Mouse (Mus musculus): ENCODE measurements around the gene Lyve1.
"Not testable (repeated sequence)": the region's sequence is repeated elsewhere in the genome, so short reads cannot be mapped to it uniquely, and the experiment has no call there.

The Lyve1 gene

DNA sequence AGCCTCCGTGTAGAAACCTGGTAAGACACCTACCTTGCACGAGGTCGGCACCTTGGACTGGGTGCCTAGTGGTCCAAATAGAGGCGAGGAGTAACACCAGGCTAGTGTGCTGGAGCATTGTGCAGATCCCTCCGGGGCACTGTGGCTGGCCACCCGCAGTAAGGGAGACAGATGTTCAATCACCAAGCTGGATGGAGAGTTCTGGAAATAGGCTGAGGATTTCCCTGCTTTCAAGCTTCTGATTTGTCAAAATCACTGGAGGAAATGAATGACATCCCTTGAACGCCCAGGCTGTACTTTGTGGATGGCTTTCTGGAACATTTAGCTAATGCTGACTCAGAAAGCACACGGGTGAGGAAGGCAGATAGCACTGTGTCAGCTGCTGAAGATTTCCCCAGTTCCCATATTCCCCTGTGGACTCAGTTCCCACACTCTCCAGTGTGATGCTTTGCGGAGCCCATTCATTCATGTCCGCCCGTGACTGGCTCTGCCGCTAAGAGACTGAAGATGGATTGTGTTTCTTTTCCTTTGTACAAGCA, at the start of gene Lyve1:
Gene Lyve1 (minus strand): TSS at position 489 of the 539 bp plus-strand sequence.
- peak in 1 of 2 experiments; percentile 76 for DNase-seq (ENCODE audit: inconsistent age in 2 of 2, low spot score in 1 of 2)

DNA sequence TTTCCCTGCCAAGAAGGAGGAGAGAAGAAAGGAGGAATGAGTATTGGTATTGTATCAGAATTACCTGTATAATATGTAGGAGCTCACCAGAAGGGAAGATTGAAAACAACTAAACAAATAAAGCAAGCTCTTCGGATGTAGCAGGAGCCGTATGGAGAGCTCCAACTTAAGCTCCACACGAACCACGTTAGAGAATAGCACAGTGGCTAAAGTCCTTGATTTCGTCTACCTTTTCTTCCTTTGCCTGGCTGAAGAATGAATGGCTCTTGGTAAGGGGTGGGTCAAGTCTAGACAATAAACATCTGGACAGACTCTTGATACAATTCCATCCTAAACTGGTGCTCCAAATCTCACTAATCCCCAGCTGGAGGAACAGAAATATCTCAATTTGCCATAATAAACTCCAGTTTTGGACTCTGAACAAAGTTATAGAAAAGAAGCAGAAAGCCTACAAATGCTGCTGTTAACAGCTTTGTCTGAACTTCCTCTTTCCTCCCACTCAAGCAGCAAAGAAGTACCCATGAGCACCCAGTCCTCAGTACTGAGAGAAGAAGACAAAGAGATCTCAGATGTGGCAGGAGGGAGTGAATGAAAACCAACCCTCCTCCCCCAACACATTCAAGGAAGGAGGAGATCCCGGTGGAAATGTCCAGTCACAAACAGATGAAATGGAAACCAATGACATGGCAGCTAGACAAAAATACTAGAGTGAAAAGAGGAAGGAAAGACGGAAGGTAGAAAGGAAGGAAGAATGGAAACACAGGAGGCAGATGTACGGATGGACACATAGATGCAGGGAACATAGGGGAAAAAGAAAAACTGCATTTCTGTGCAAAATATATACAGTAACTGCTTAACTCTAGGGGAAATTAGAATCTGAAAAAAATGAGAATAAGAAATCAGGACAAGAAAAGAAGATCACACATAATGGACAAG, 45.4 kb upstream of the Lyve1 start:
- DNase-seq (ENCODE audit: inconsistent age in 2 of 2, low spot score in 1 of 2): no peak

DNA sequence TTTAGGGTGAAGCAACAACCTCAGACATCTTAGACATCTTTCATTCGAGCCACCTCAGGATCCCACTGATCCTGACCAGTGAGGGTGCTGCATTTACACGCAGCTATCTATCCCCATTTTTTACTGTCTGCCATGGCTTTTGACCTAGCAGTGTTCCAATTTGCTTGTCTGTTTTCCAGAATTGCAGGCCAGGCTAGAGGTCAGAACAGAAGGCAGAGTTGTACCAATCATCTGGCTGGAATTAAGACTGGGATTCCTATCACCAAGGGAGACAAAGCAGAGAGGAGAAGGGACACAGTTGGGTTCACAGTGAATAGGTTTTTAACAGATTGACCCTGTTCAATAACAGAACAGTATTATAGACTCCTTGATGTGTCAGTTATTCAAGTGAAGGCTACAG, 43.5 kb upstream of the Lyve1 start:
- DNase-seq (ENCODE audit: inconsistent age in 2 of 2, low spot score in 1 of 2): peak in 1 of 2 experiments; percentile 35

DNA sequence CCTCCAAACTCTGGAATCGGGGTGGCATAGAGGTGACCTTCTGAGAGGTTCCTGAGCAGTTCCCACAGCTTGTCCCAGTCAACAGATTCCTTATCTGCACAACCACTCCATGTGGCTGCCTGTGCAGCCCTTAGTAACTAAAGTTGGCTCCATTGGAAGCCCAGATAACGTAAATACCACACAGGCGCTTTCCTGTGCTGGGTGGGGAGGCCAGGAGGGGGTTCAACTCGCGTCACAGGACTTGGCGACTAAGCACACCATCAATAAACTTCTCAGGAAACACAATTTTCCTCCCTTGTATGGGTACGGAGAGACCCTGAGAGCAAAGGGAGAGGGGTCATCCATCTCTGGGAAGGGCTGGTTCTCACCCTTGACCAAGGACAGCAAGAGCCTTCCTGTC, 40.2 kb upstream of the Lyve1 start:
- DNase-seq (ENCODE audit: inconsistent age in 2 of 2, low spot score in 1 of 2): no peak

DNA sequence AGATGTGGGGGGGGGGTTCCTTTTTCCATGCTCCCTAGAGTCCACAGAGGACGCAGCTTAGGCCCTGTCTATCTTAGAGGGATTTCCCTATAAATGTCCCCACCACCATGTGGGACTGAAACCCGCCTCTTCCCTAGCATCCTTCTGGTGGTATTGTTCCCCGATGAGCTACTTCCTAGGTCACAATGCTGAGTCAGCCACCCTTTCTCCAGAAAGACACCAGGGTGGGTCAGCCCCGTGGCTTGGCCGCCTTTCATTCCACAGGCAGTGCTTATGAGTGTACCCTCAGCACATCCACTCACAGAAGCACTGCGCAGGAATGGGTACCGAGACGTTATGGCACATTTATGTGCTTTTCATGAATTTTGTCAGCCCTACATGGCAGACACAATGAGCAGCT, 34.2 kb upstream of the Lyve1 start:
- DNase-seq (ENCODE audit: inconsistent age in 2 of 2, low spot score in 1 of 2): no peak

DNA sequence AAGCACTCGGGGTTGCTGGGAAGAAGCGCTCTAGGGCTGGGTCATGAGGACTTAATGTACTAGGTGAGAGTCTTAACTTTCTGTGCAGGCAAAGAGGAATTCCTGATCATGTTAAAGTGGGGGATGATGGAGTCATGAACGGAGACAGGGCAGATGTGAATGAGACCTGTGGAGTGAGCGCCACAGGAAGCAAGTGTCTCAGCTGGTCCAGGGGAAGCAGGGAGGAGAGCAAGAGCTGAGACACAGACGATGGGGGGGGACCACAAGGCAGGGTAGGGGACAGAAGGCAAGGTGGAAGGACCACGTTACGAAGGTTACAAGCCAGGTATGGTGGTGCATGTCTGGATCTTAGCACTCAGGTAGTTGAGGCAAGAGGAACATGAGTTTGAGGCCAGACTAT, 33.4 kb upstream of the Lyve1 start:
- DNase-seq (ENCODE audit: inconsistent age in 2 of 2, low spot score in 1 of 2): no peak

DNA sequence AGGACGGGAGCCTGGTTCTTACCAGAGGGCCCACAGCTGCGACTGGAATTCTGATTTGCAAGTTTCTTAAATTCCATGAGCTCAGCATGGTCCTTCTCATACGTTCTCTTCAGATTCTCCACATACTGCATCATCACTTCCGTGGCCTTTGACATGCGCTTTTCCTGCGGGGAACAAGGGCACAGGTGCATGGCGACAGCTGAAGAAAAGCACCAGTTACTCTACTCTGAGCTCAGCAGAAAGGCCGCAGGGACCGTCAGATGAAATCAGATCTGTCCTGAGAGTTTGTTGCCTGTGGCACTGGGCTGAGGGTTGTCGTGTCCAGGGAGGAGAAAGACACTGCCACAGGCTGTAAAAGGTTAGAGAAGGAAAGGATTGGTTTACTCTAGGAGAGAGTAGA, 32.7 kb upstream of the Lyve1 start:
- DNase-seq (ENCODE audit: inconsistent age in 2 of 2, low spot score in 1 of 2): not testable (repeated sequence)

DNA sequence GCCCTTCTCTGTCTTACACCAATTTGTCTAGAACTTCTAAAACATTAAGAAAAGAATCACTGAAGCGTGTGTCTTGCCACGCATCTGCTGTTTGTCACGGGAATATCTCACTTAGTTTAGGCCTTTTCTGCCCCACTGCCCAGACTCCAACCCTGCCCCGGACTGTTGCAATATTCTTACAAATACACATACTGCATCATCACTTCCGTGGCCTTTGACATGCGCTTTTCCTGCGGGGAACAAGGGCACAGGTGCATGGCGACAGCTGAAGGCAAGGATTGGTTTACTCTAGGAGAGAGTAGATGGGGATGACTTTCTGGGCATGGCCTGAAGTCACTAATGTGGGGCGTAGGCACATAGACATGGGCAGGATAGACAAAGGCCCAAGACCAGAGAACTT, 31.6 kb upstream of the Lyve1 start:
- no peak for DNase-seq (ENCODE audit: inconsistent age in 2 of 2, low spot score in 1 of 2)

DNA sequence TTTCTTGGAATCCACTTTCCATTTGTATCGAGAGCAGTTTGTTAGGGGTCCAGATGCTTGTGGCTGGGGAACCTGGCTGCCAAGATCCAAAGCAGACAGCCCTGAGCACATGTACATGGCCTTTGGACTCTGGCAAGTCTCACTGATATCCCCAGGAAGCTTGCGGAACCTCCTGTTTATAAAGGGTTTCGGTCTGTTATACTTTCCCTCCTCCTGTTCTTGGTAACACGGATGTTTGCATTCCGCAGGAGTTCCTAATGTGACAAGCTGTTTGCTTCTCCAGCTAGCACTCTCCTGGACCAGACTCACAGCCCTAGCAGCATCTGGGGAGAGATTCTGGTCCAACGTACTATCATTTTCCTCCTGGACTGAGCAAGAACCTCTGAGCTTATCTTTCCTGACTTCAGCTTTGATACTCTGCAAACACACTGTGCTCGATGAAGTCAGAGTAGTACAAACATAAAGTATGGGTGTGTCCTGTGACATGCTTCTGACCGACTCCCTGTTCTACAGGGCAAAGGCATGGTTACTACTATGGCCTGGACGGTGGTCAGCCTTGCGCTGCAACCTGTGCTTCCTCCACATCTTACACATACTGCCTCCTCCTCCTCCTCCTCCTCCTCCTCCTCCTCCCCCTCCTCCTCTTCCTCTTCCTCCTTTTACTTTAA, 31.0 kb upstream of the Lyve1 start:
- DNase-seq (ENCODE audit: inconsistent age in 2 of 2, low spot score in 1 of 2): no peak

DNA sequence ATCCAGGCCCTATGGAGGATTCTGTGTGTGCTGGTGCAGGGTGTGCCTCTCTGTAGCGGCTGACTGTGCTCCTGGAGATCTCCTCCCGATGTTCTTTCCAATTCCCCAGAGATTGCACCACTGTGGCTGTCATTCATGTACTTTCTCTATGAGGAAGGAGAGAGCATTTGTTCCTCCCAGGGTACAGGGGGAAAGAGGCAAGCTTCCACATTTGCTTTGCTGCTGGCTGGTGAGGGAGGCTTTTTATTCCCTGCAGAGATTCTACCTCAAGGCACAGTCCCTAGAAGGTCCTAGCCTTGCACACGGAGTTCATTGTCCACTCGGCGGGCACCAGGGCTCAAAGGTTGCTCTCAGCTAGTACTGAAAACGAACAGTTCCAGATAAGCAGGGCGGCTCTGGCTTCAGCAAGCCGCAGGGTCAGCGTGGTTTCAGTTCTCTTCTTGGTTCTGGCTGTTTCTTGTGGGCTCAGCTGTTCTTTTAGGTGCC, 28.5 kb upstream of the Lyve1 start:
- peak; percentile 25 to 58 for DNase-seq (ENCODE audit: inconsistent age in 2 of 2, low spot score in 1 of 2)

DNA sequence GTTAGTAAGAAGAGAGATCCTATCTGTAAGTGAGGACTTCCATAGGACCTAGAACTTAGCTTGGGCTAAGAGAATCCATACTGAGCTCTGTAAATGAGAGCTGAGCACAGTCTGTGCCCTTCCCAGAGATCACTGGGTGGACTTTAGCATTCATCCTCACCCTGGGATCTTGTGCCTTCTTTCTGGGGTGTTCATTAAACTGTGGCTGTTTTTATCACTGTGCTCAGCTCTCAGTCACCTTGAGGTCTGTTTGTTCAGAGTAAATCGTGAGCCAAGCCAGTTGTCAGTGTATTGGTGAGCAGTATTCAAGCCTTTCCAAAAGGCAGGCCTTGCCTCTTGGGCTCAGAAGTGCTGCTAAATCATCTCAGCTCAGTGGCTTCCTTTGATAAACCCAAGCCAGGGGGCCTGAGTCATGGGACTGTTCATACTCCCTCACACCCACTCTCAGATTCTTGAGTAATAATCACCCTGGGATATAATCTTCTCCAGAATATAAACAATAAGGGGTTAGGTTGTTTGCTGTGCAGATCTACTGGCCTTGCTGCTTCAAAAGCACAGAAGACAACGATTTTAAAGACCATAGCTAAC, 18.8 kb upstream of the Lyve1 start:
- DNase-seq (ENCODE audit: inconsistent age in 2 of 2, low spot score in 1 of 2): peak in 1 of 2 experiments; percentile 57

DNA sequence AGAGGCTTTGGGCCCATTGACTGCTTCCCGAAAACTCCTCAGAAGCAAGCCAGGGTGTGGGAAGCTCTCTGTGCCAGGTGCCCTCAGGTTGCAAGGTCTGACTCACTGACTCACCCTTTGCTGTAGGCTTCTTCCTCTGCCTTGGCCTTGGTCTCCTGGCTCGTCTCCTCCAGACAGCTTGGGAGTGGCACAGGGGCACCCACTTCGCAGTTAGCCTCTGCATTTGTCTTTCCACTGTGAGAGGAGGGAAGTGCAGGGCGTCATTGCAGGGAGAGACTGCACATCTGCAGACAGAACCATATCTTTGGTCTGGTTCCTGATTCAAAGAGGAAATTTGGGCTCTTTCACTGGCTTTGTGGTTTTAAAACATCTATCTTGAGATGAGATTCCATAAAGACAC, 15.0 kb upstream of the Lyve1 start:
- DNase-seq (ENCODE audit: inconsistent age in 2 of 2, low spot score in 1 of 2): no peak

DNA sequence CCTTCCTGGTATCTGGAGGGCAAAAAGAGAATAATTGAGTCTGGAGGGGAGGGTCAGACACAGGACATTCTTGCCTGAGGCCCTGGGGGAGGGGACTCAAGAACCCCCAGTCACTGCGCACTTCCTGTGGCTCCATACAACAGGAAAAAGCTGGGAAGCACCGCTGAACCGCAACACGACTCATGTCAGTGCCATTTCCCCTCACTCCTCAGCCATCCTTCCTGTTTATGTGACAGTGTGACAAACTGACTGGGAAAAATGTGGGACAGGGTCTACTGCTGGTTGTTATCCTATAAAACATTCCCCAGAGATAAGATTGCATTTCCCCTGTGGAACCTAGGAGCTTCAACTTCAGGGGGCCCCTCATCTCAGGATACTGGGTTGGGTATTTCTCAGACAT, 13.9 kb upstream of the Lyve1 start:
- DNase-seq (ENCODE audit: inconsistent age in 2 of 2, low spot score in 1 of 2): peak; percentile 23 to 61

DNA sequence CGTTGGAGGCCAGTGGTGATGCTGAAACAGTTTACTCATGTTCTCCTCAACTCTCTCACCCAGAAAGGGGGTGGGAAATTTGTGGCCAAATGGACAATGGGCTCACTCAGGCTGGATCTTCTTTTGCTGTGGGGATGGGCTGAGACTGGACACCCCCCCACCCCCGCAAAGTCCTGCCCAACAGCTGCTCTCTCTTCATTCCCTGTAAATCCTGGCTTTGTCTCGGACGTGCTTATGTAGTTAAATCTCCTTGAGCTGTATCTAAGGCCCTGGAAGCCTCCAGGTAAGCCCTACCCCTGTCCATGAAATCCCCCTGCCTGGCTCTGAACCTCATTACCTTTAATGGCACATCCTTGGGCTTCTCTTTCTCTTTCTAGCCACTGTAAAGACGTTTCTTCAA, 5.8 kb upstream of the Lyve1 start:
- no peak for DNase-seq (ENCODE audit: inconsistent age in 2 of 2, low spot score in 1 of 2)

DNA sequence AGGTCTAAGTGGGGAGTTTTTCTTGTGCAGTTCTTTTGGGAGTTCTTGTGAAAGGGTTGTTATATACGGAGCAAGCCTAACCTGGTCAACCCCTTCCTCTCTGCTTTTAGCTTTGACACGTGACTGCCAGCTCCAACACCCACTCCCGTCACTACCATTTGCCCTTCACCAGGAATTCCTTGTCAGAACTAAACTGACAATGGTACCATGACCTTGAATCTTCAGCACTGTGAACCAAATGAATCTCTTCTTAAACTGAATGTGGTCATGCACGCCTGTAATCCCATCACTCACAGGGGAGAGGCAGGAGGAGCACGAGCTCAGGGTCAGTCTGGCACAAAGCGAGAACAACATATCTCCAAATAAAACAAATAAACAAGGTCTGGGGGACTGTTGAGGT, 4.1 kb upstream of the Lyve1 start:
- no peak for DNase-seq (ENCODE audit: inconsistent age in 2 of 2, low spot score in 1 of 2)

DNA sequence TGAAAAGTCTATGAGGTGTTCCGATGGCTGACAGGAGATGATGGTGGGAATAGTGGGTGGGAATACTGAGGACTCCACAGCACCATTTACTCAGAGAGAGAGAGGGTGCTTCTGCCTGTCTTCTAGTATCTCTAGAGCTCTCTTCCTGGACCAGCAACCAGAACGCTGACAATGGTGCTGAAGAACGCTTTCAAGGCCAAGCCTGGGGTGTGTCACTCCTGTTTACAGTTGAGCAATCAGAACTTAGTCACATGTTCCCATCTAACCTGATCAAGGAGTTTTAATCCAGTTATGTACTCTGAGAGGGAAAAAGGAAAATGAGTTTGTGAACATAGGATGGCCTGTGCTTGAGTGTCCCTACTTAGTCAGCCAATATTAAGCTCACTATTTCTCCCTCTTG, 3.0 kb upstream of the Lyve1 start:
- peak in 1 of 2 experiments; percentile 74 for DNase-seq (ENCODE audit: inconsistent age in 2 of 2, low spot score in 1 of 2)

DNA sequence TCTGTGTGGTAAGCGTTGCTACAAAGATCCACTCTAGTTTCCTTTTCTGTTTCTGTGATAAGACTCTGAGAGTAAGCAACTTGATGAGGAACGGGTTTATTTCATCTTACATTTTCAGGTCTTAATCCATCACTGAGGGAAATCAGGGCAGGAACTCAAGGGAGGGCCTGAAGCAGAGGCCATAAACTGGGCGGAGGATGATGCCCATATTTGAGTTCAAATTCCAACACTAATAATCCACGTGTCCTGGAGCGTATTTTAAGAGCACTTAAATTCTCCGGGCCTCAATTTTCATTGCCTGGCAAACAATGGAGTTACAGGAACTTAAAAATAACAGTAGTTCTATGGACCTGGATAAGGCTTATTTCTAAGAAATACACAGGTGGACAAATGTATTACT, 2.5 kb upstream of the Lyve1 start:
- DNase-seq (ENCODE audit: inconsistent age in 2 of 2, low spot score in 1 of 2): no peak

DNA sequence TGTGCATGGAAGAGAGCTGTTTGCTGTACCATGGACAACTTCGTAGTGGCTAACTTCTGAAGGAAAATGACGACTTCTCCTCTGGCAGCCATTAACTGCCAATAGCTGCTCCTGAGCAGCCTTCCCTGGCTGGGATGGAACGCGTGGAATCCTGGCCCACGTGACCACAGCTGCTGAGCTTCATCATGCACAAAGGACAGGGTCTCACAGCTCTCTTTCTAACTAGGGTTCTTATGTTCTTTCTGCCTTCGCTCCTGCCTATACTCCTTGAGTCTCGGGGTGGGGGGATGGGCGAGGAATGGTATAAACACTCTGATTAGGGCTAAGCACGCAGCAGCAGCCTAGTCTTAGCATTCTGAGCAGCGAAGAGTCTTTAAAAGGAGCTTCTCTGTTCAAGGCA, 2.0 kb upstream of the Lyve1 start:
- DNase-seq (ENCODE audit: inconsistent age in 2 of 2, low spot score in 1 of 2): no peak

DNA sequence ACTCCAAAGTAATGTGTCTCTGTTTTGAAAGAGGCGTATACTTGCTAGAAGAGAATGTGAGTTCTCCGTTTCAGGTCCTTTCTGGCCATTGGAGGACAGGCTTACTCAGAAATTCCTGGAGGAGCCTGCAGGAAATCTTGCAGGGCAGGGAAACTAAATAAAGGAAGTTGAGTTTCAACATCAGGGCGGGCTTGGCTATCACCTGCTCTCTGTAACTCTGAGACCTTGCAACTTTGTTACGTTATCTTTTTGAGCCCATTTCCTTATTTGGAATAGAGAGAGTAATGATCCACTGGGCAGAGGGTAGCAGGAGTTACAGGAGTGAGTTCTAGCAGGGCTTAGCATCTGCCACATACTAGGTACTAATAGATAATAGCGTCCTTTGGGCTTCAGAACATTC, 2.9 kb downstream of the Lyve1 start:
- peak in 1 of 2 experiments; percentile 36 for DNase-seq (ENCODE audit: inconsistent age in 2 of 2, low spot score in 1 of 2)

DNA sequence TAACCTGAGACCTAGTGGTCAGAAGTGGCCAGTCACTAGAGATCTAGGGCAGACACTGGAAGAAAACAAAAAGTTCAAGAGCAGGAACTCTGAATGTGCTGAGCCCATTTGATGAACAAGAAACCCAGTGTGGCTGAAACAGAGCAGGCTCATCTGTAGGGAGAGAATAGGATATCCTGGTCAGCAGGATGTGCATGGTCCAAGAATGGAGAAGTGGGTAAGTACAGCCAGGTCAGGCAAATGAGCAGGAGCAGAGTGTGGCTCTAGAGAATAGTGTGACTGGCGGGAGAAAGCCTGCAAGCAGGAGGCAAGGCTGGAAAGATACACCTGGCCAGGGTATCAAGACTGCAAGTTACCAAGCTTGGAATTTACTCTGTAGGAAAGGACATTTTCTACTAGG, 7.4 kb downstream of the Lyve1 start:
- no peak for DNase-seq (ENCODE audit: inconsistent age in 2 of 2, low spot score in 1 of 2)

DNA sequence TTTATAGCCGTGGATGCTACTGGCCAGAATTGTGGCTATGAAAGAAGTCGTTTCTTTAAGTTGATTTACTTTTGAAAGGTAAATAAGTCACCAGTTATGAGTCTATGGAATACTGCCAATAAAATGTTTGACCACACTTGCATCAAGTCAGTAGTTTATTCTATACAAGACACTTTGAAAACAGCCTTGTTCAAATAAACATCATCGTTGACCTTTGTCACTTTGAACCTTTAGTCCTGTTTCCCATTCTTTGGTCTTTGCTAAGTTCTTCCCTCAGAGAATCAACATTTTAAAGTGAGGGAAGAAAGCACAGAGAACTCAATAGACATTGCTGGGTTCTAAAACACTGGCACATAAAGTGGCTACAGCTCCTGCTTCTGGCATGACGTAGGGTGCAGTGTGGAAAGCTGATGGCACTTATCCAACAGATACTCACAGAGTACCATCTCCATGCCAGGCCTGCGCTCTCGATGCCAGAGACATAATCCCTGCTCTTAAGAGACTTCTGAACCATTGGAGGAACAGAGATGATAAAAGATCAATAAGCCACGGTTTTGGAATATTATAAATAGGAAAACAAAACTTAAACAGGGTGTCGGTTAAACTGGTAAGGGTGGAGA, 8.0 kb downstream of the Lyve1 start:
- DNase-seq (ENCODE audit: inconsistent age in 2 of 2, low spot score in 1 of 2): peak in 1 of 2 experiments; percentile 56
